ENCODE assay signal across 13 mouse cellular contexts in the genomic region with DNA sequence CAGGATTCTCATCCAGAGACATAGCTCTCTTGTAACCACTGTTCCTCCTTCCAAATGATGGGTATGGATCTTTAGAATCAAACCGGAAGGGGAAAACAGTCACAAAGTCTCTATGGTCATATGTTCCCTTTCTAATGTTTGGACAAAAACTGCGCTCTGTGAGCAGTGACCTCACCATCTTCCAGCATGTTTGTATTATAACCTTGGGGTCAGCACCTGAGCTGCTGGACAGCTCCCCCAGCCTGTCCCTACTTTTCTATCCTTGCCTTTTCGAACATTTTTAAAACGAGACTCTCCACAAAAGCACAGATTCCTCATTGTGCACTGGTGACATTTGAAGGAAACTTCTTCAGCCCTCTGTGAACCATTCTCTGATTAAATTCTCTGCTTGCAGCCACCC. TPM values are rescaled to one million over a fixed set of nuclear protein-coding genes. Genes with fewer than 3 reads are reported as not detected.
DNase-seq lines count a peak whose midpoint lies in the region; ATAC-seq and TF ChIP-seq lines count a peak whose summit lies in the region.
"Had no signal": no experiment of that assay in that cellular context is flagged by ENCODE, and none has a peak within 500 bp of the region (broad histone marks: within the 10 kb centered on the region; RNA-seq: fewer than 3 reads in every experiment).

No protein-coding gene starts in this region.

- no peak overlapping the region for H3K4me2 ChIP-seq in forebrain, embryonic 11.5 days (ENCODE audit: low read depth, low read length, severe bottlenecking)
- H3K4me2 ChIP-seq in forebrain, embryonic 12.5 days: no peak overlapping the region
- no peak overlapping the region for H3K4me2 ChIP-seq in lung, embryonic 14.5 days
- no peak overlapping the region for H3K4me2 ChIP-seq in embryonic facial prominence, embryonic 11.5 days (ENCODE audit: low read depth, low read length)
- H3K4me2 ChIP-seq in intestine, embryonic 15.5 days (replicated peaks): no peak overlapping the region

- ATAC-seq in forebrain, embryonic 11.5 days (replicated peaks; ENCODE audit: low FRiP score): no peak
- no peak for ATAC-seq in forebrain, embryonic 12.5 days (ENCODE audit: low FRiP score)
- ATAC-seq in lung, embryonic 14.5 days (ENCODE audit: insufficient read depth): no peak
- ATAC-seq in embryonic facial prominence, embryonic 11.5 days (replicated peaks; ENCODE audit: insufficient number of reproducible peaks, low FRiP score, low TSS enrichment, low read depth): no peak
- ATAC-seq in intestine, embryonic 15.5 days: no peak

- H3K9ac ChIP-seq in forebrain, embryonic 11.5 days (ENCODE audit: low read length): no peak overlapping the region
- no peak overlapping the region for H3K9ac ChIP-seq in forebrain, embryonic 12.5 days
- H3K9ac ChIP-seq in lung, embryonic 14.5 days: no peak overlapping the region
- H3K9ac ChIP-seq in embryonic facial prominence, embryonic 11.5 days (replicated peaks; ENCODE audit: low read length): no peak overlapping the region
- no peak overlapping the region for H3K9ac ChIP-seq in intestine, embryonic 15.5 days

- no peak overlapping the region for H3K4me3 ChIP-seq in forebrain, embryonic 11.5 days (ENCODE audit: low read depth, low read length)
- no peak overlapping the region for H3K4me3 ChIP-seq in forebrain, embryonic 12.5 days (replicated peaks)
- no peak overlapping the region for H3K4me3 ChIP-seq in lung, embryonic 14.5 days (ENCODE audit: low read depth, low read length)
- no peak overlapping the region for H3K4me3 ChIP-seq in embryonic facial prominence, embryonic 11.5 days (ENCODE audit: low read depth, low read length)
- H3K4me3 ChIP-seq in intestine, embryonic 15.5 days (replicated peaks): no peak overlapping the region

- no peak overlapping the region for H3K27ac ChIP-seq in forebrain, embryonic 11.5 days (ENCODE audit: low read depth, low read length)
- H3K27ac ChIP-seq in forebrain, embryonic 12.5 days: no peak overlapping the region
- H3K27ac ChIP-seq in lung, embryonic 14.5 days (ENCODE audit: low read depth): no peak overlapping the region
- no peak overlapping the region for H3K27ac ChIP-seq in embryonic facial prominence, embryonic 11.5 days (replicated peaks; ENCODE audit: low read depth, low read length)
- no peak overlapping the region for H3K27ac ChIP-seq in intestine, embryonic 15.5 days
- H3K27ac ChIP-seq: macrophage had no signal

- peaks cover 9% of the 10 kb centered on the region for H3K27me3 ChIP-seq in forebrain, embryonic 11.5 days (ENCODE audit: control insufficient read depth, insufficient read depth, low read length)
- peaks cover 21% of the 10 kb centered on the region for H3K27me3 ChIP-seq in forebrain, embryonic 12.5 days
- H3K27me3 ChIP-seq in lung, embryonic 14.5 days (ENCODE audit: insufficient read depth, low read length): peaks cover 31% of the 10 kb centered on the region
- peaks cover 13% of the 10 kb centered on the region for H3K27me3 ChIP-seq in embryonic facial prominence, embryonic 11.5 days (ENCODE audit: control insufficient read depth, insufficient read depth, low read length)
- H3K27me3 ChIP-seq in intestine, embryonic 15.5 days (replicated peaks): peaks cover 25% of the 10 kb centered on the region

- H3K4me1 ChIP-seq in forebrain, embryonic 11.5 days (replicated peaks; ENCODE audit: control insufficient read depth, insufficient read depth, low read length): 0 out of 2 replicates have a peak, but pooled peaks cover 3% of the 10 kb centered on the region
- H3K4me1 ChIP-seq in forebrain, embryonic 12.5 days: peaks cover 25% of the 10 kb centered on the region
- H3K4me1 ChIP-seq in lung, embryonic 14.5 days (ENCODE audit: insufficient read depth): no peaks in the 10 kb centered on the region
- H3K4me1 ChIP-seq in embryonic facial prominence, embryonic 11.5 days (ENCODE audit: control insufficient read depth, insufficient read depth, low read length): no peaks in the 10 kb centered on the region; the same call in 1 of the 2 replicates
- H3K4me1 ChIP-seq in intestine, embryonic 15.5 days (replicated peaks): peaks cover 9% of the 10 kb centered on the region; the same call in 1 of the 2 replicates

- DNase-seq in forebrain, embryonic 11.5 days (ENCODE audit: low spot score): peak; percentile 57
- DNase-seq in lung, embryonic 14.5 days: peak; percentile 72
- DNase-seq in lung, adult 18-20 months: no peak
- peak; percentile 54 for DNase-seq in NIH3T3 (ENCODE audit: low read depth)
- peak; percentile 65 for DNase-seq in embryonic facial prominence, embryonic 11.5 days (ENCODE audit: low spot score)
- DNase-seq in cerebellum, postnatal 4 days (ENCODE audit: low spot score in 2 of 2): no peak
- DNase-seq: cerebellum, adult 9-11 months; heart, adult 11 months; layer of hippocampus, postnatal 36 days had no signal

- H3K9me3 ChIP-seq in forebrain, embryonic 11.5 days (ENCODE audit: control insufficient read depth, low read length): no peaks in the 10 kb centered on the region
- H3K9me3 ChIP-seq in forebrain, embryonic 12.5 days: no peaks in the 10 kb centered on the region
- H3K9me3 ChIP-seq in lung, embryonic 14.5 days (ENCODE audit: low read depth, low read length): no peaks in the 10 kb centered on the region
- H3K9me3 ChIP-seq in embryonic facial prominence, embryonic 11.5 days (replicated peaks; ENCODE audit: control insufficient read depth, low read length): no peaks in the 10 kb centered on the region
- H3K9me3 ChIP-seq in intestine, embryonic 15.5 days: no peaks in the 10 kb centered on the region

- no peak for TF ChIP-seq CTCF in lung, embryonic 14.5 days (IDR thresholded peaks at IDR 0.05; ENCODE audit: low read depth)

- 67% methylated on average over 4 of the region's 4 CpGs for WGBS in forebrain, embryonic 11.5 days
- WGBS in forebrain, embryonic 12.5 days: 58% methylated on average over 4 of the region's 4 CpGs
- WGBS in lung, embryonic 14.5 days: 39% methylated on average over 4 of the region's 4 CpGs
- WGBS in embryonic facial prominence, embryonic 11.5 days: 46% methylated on average over 4 of the region's 4 CpGs
- 41% methylated on average over 4 of the region's 4 CpGs for WGBS in intestine, embryonic 15.5 days

- no peaks in the 10 kb centered on the region for H3K36me3 ChIP-seq in forebrain, embryonic 11.5 days (ENCODE audit: control insufficient read depth, insufficient read depth, low read length)
- no peaks in the 10 kb centered on the region for H3K36me3 ChIP-seq in forebrain, embryonic 12.5 days (replicated peaks)
- no peaks in the 10 kb centered on the region for H3K36me3 ChIP-seq in lung, embryonic 14.5 days (ENCODE audit: insufficient read depth)
- no peaks in the 10 kb centered on the region for H3K36me3 ChIP-seq in embryonic facial prominence, embryonic 11.5 days (replicated peaks; ENCODE audit: control insufficient read depth, insufficient read depth, low read depth, low read length)
- no peaks in the 10 kb centered on the region for H3K36me3 ChIP-seq in intestine, embryonic 15.5 days

RNA-seq across cellular contexts. Expression of a gene that starts 5.3 kb away (rescaled TPM):
- polyA plus RNA-seq in forebrain, embryonic 11.5 days (2014; fragmentation: Nextera tagmentation; extraction: Ambion mirVana): 0.94 and 1.2 TPM in 2 replicates
- polyA plus RNA-seq in forebrain, embryonic 12.5 days (2016; fragmentation: Nextera tagmentation; extraction: Ambion mirVana): 1.7 and 1.9 TPM in 2 replicates
- 1.1 and 1.2 TPM in 2 replicates for polyA plus RNA-seq in lung, embryonic 14.5 days (2014; fragmentation: Nextera tagmentation; extraction: Ambion mirVana)
- 0.61 and 0.74 TPM in 2 replicates for polyA plus RNA-seq in embryonic facial prominence, embryonic 11.5 days (2014; fragmentation: Nextera tagmentation; extraction: Ambion mirVana)
- 0.55 and 0.57 TPM in 2 replicates for polyA plus RNA-seq in intestine, embryonic 15.5 days (2015; fragmentation: Nextera tagmentation; extraction: Ambion mirVana)
- polyA plus RNA-seq: C2C12, macrophage had no signal

Comparison
In these comparisons a context has a peak if more than half of its experiments do, and no peak if none do; other contexts are left out.
1. DNase-seq: peak in forebrain, embryonic 11.5 days (single experiment), lung, embryonic 14.5 days (single experiment), NIH3T3 (single experiment) and embryonic facial prominence, embryonic 11.5 days (single experiment); none in lung, adult 18-20 months (0 of 2) and cerebellum, postnatal 4 days (0 of 2).